Mouse (Mus musculus) forebrain, embryonic 11.5 days (tissue): ENCODE data around the gene Arhgef33. TPM values are rescaled to one million over a fixed set of nuclear protein-coding genes. Genes with fewer than 3 reads are reported as not detected.
"Not testable (repeated sequence)": the region's sequence is repeated elsewhere in the genome, so short reads cannot be mapped to it uniquely, and the experiment has no call there.

ENCODE experiments used
- ATAC-seq: fragments of 200-750 bp; cut with Nextera tagmentation; replicated peaks from 2 replicates; pipeline ENCODE4 v1.8.0; 2017; ENCODE audit warnings: moderate TSS enrichment; ENCODE audit not compliant: low FRiP score
- DNase-seq: peaks from one replicate; pipeline ENCODE4 v3.0.0-alpha.2; 2017; ENCODE audit warnings: low spot score
- H3K27ac ChIP-seq: fragments of 300-500 bp; sonication (generic); 2 replicates; pipeline ENCODE4 v1.5.1; 2014; ENCODE audit warnings: low read depth, low read length
- H3K27me3 ChIP-seq: fragments of 300-500 bp; sonication (generic); 2 replicates; pipeline ENCODE4 v1.6.1; 2014; ENCODE audit warnings: mild to moderate bottlenecking, low read length, mixed read lengths; ENCODE audit not compliant: control insufficient read depth, insufficient read depth
- H3K36me3 ChIP-seq: fragments of 300-500 bp; sonication (generic); 2 replicates; pipeline ENCODE4 v1.6.1; 2014; ENCODE audit warnings: mild to moderate bottlenecking, low read length, moderate library complexity, mixed read lengths; ENCODE audit not compliant: control insufficient read depth, insufficient read depth
- H3K4me1 ChIP-seq: fragments of 300-500 bp; sonication (generic); replicated peaks from 2 replicates; pipeline ENCODE4 v1.6.1; 2014; ENCODE audit warnings: low read length, mixed read lengths; ENCODE audit not compliant: control insufficient read depth, insufficient read depth
- H3K4me2 ChIP-seq: fragments of 300-500 bp; sonication (generic); 2 replicates; pipeline ENCODE4 v1.6.1; 2014; ENCODE audit warnings: low read depth, mild to moderate bottlenecking, low read length, moderate library complexity, mixed read lengths; ENCODE audit not compliant: severe bottlenecking
- H3K4me3 ChIP-seq: fragments of 300-500 bp; sonication (generic); 2 replicates; pipeline ENCODE4 v1.5.1; 2014; ENCODE audit warnings: low read depth, low read length
- H3K9ac ChIP-seq: fragments of 300-500 bp; sonication (generic); 2 replicates; pipeline ENCODE4 v1.6.1; 2014; ENCODE audit warnings: low read length
- H3K9me3 ChIP-seq: fragments of 300-500 bp; sonication (generic); 2 replicates; pipeline ENCODE4 v1.6.1; 2016; ENCODE audit warnings: low read length, mixed read lengths; ENCODE audit not compliant: control insufficient read depth
- WGBS: fragments of 180-500 bp; shearing (Covaris S2); extraction: QIAGEN DNeasy Blood & Tissue Kit; methylation state at CpG from one replicate; pipeline ENCODE4 v1.1.7; 2014; 5-methylcytosine and 5-hydroxymethylcytosine counted together
- polyA plus RNA-seq: library from polyadenylated mRNA; unstranded; fragments of >200 nt; fragmentation: Nextera tagmentation; extraction: Ambion mirVana; gene quantifications from 2 replicates; pipeline ENCODE4 v1.2.1, GENCODE M21; 2014

Gene Arhgef33
- polyA plus RNA-seq = 0.21 and 1.4 TPM in 2 replicates

- Histone ChIP-seq H3K36me3 (no peaks in the 10 kb centered on the region), H3K27ac (no peak within 1 kb of the TSS), H3K4me2 (no peak within 1 kb of the TSS), H3K4me3 (no peak within 1 kb of the TSS), H3K9me3 (no peaks in the 10 kb centered on the region), H3K9ac (no peak within 1 kb of the TSS), H3K4me1 (no peaks in the 10 kb centered on the region), H3K27me3 (no peaks in the 10 kb centered on the region)
- ATAC-seq (no peak), DNase-seq (no peak)
- 88% methylated on average over 1 of the region's 1 CpGs for WGBS
Measured at GRCm38 (mm10) chr17:80307251-80307650, at the start of gene Arhgef33. Gene Arhgef33, plus strand, starts transcription at chr17:80307407.

GRCm38 (mm10) chr17:80267065-80267464, 40.1 kb upstream of the Arhgef33 start:
- Histone ChIP-seq H3K9ac (no peak overlapping the region), H3K27ac (no peak overlapping the region), H3K36me3 (peaks cover 8% of the 10 kb centered on the region; the same call in 1 of the 2 replicates), H3K4me3 (no peak overlapping the region), H3K4me1 (no peaks in the 10 kb centered on the region), H3K9me3 (no peaks in the 10 kb centered on the region), H3K4me2 (no peak overlapping the region), H3K27me3 (no peaks in the 10 kb centered on the region)
- WGBS = 94% methylated on average over 4 of the region's 4 CpGs
- ATAC-seq (no peak), DNase-seq (no peak)

GRCm38 (mm10) chr17:80268151-80268550, 39.1 kb upstream of the Arhgef33 start:
- Histone ChIP-seq H3K9me3 (no peaks in the 10 kb centered on the region), H3K27ac (no peak overlapping the region), H3K4me2 (no peak overlapping the region), H3K9ac (no peak overlapping the region), H3K4me1 (no peaks in the 10 kb centered on the region), H3K27me3 (no peaks in the 10 kb centered on the region), H3K36me3 (peaks cover 8% of the 10 kb centered on the region; the same call in 1 of the 2 replicates), H3K4me3 (no peak overlapping the region)
- WGBS = 94% methylated on average over 3 of the region's 3 CpGs
- DNase-seq = no peak
- ATAC-seq = no peak

- not testable (repeated sequence) for H3K36me3 ChIP-seq, H3K27me3 ChIP-seq, H3K9ac ChIP-seq, H3K27ac ChIP-seq, H3K4me1 ChIP-seq, H3K4me2 ChIP-seq, H3K4me3 ChIP-seq, ATAC-seq, DNase-seq, H3K9me3 ChIP-seq
- 95% methylated on average over 7 of the region's 7 CpGs for WGBS
Measured at GRCm38 (mm10) chr17:80270622-80271021, 36.6 kb upstream of the Arhgef33 start.

- WGBS = 94% methylated on average over 4 of the region's 4 CpGs
Measured at GRCm38 (mm10) chr17:80278255-80278654, 29.0 kb upstream of the Arhgef33 start.

GRCm38 (mm10) chr17:80279340-80280070, 27.7 kb upstream of the Arhgef33 start:
- Histone ChIP-seq H3K9ac (no peak overlapping the region), H3K36me3 (no peaks in the 10 kb centered on the region; the same call in 1 of the 2 replicates), H3K9me3 (no peaks in the 10 kb centered on the region), H3K4me3 (no peak overlapping the region), H3K4me1 (no peaks in the 10 kb centered on the region), H3K27me3 (no peaks in the 10 kb centered on the region), H3K4me2 (no peak overlapping the region), H3K27ac (no peak overlapping the region)
- 95% methylated on average over 8 of the region's 8 CpGs for WGBS
- DNase-seq (no peak), ATAC-seq (no peak)

More at GRCm38 (mm10) chr17:80278255-80278654, 29.0 kb upstream of the Arhgef33 start:
- no peak overlapping the region for H3K4me3 ChIP-seq
- no peaks in the 10 kb centered on the region for H3K9me3 ChIP-seq
- no peak overlapping the region for H3K9ac ChIP-seq
- H3K4me1 ChIP-seq = no peaks in the 10 kb centered on the region
- no peaks in the 10 kb centered on the region for H3K27me3 ChIP-seq
- H3K36me3 ChIP-seq = no peaks in the 10 kb centered on the region; the same call in 1 of the 2 replicates
- ATAC-seq (no peak), DNase-seq (no peak)
- H3K4me2 ChIP-seq = no peak overlapping the region
- H3K27ac ChIP-seq = no peak overlapping the region

- H3K4me3 ChIP-seq = no peak overlapping the region
- no peaks in the 10 kb centered on the region for H3K36me3 ChIP-seq
- no peak overlapping the region for H3K4me2 ChIP-seq
- no peaks in the 10 kb centered on the region for H3K9me3 ChIP-seq
- 88% methylated on average over 4 of the region's 4 CpGs for WGBS
- DNase-seq = no peak
- no peaks in the 10 kb centered on the region; the same call in 1 of the 2 replicates for H3K4me1 ChIP-seq
- no peaks in the 10 kb centered on the region for H3K27me3 ChIP-seq
- no peak overlapping the region for H3K9ac ChIP-seq
- ATAC-seq = no peak
- no peak overlapping the region for H3K27ac ChIP-seq
Measured at GRCm38 (mm10) chr17:80284446-80284845, 22.8 kb upstream of the Arhgef33 start.

- Histone ChIP-seq H3K9ac (no peak overlapping the region), H3K4me2 (no peak overlapping the region), H3K4me1 (no peaks in the 10 kb centered on the region; the same call in 1 of the 2 replicates), H3K27ac (no peak overlapping the region), H3K27me3 (no peaks in the 10 kb centered on the region), H3K36me3 (no peaks in the 10 kb centered on the region), H3K9me3 (no peaks in the 10 kb centered on the region), H3K4me3 (no peak overlapping the region)
- DNase-seq = no peak
- no peak for ATAC-seq
- 91% methylated on average over 6 of the region's 6 CpGs for WGBS
Measured at GRCm38 (mm10) chr17:80288012-80288411, 19.2 kb upstream of the Arhgef33 start.
